Mouse (Mus musculus) heart, adult 2 months (tissue): ENCODE measurements at regions not wholly inside any gene's neighbourhood (a gene's known extent, or its start where the extent isn't known, plus 50 kb on each side); places are given as distances from the start of the nearest gene placed in this dataset.

Experiments used
- DNase-seq, 2 experiments: peaks; one replicate each; pipeline ENCODE4 v3.0.0; 2021
- H3K27ac ChIP-seq: fragments of 200-600 bp; 2 replicates; pipeline ENCODE4 v1.8.1; 2022
- H3K27me3 ChIP-seq: fragments of 200-500 bp; 2 replicates; pipeline ENCODE4 v1.6.1; 2012; ENCODE audit warnings: mild to moderate bottlenecking, low read length, inconsistent platforms, mixed read lengths; ENCODE audit not compliant: control insufficient read depth, insufficient read depth
- H3K36me3 ChIP-seq: fragments of 200-500 bp; 2 replicates; pipeline ENCODE4 v1.6.1; 2012; ENCODE audit warnings: low read length, inconsistent platforms; ENCODE audit not compliant: control insufficient read depth, insufficient read depth
- H3K4me1 ChIP-seq: fragments of 200-500 bp; 2 replicates; pipeline ENCODE4 v1.6.1; 2011; ENCODE audit warnings: low read length; ENCODE audit not compliant: control insufficient read depth, insufficient read depth
- H3K4me3 ChIP-seq: fragments of 200-600 bp; 2 replicates; pipeline ENCODE4 v1.8.1; 2022
- H3K79me2 ChIP-seq: fragments of 200-500 bp; replicated peaks from 2 replicates; pipeline ENCODE4 v1.6.1; 2012; ENCODE audit warnings: mild to moderate bottlenecking, inconsistent platforms, low read length, moderate library complexity, mixed read lengths; ENCODE audit not compliant: control insufficient read depth, insufficient read depth
- H3K9ac ChIP-seq: fragments of 200-500 bp; 2 replicates; pipeline ENCODE4 v1.6.1; 2012; ENCODE audit warnings: low read depth, mild to moderate bottlenecking, control low read depth, inconsistent platforms, low read length, mixed read lengths
- CTCF ChIP-seq: fragments of 200-600 bp; IDR thresholded peaks from 2 replicates; pipeline ENCODE4 v1.8.1; 2022; ENCODE audit warnings: antibody characterized with exemption, mild to moderate bottlenecking, moderate library complexity
- EP300 ChIP-seq: fragments of 200-500 bp; IDR thresholded peaks from 2 replicates; pipeline ENCODE4 v1.6.1; 2011; ENCODE audit warnings: low read depth, low read length, control low read depth; ENCODE audit not compliant: insufficient read depth
- POLR2A ChIP-seq: fragments of 200-500 bp; IDR thresholded peaks from 2 replicates; pipeline ENCODE4 v1.6.1; 2011; ENCODE audit warnings: mild to moderate bottlenecking, low read depth, low read length, control low read depth; ENCODE audit not compliant: insufficient read depth
- WGBS: fragments of 180-500 bp; shearing (Covaris S2); methylation state at CpG from one replicate; pipeline ENCODE4 v1.1.7; 2018; 5-methylcytosine and 5-hydroxymethylcytosine counted together
- intact Hi-C: fragments of 180-260 bp; cut with DNase I; formaldehyde crosslinking; loops from one replicate; pipeline ENCODE4 v1.15.1; 2025

GRCm38 (mm10) chr14:71030164-71030880, 430.7 kb upstream of the Fam160b2 start:
- H3K4me3 ChIP-seq = no peak overlapping the region
- no peaks in the 10 kb centered on the region for H3K36me3 ChIP-seq
- no peaks in the 10 kb centered on the region for H3K27me3 ChIP-seq
- intact Hi-C loops = no loop called here
- no peaks in the 10 kb centered on the region for H3K4me1 ChIP-seq
- TF ChIP-seq CTCF (no peak), EP300 (no peak), POLR2A (no peak)
- H3K79me2 ChIP-seq = no peaks in the 10 kb centered on the region
- no peak overlapping the region for H3K27ac ChIP-seq
- DNase-seq = no peak
- WGBS = 81% methylated on average over 9 of the region's 9 CpGs
- no peak overlapping the region for H3K9ac ChIP-seq
